Mouse (Mus musculus) small intestine, adult 2 months (tissue): Measurements from ENCODE around the gene Gm49345. TPM values are rescaled to one million over a fixed set of nuclear protein-coding genes. Genes with fewer than 3 reads are reported as not detected.
"Not testable (repeated sequence)": the region's sequence is repeated elsewhere in the genome, so short reads cannot be mapped to it uniquely, and the experiment has no call there.

ENCODE experiments used
- H3K27ac ChIP-seq: fragments of 200-500 bp; 2 replicates; pipeline ENCODE4 v1.5.1; 2012; ENCODE audit warnings: low read depth, low read length, control low read depth, inconsistent platforms; ENCODE audit not compliant: insufficient read depth
- H3K27me3 ChIP-seq: fragments of 200-500 bp; 2 replicates; pipeline ENCODE4 v1.6.1; 2012; ENCODE audit warnings: mild to moderate bottlenecking, moderate library complexity, low read length, inconsistent platforms; ENCODE audit not compliant: control insufficient read depth, insufficient read depth
- H3K36me3 ChIP-seq: fragments of 200-500 bp; 2 replicates; pipeline ENCODE4 v1.6.1; 2012; ENCODE audit warnings: mild to moderate bottlenecking, low read length, control low read depth, inconsistent platforms; ENCODE audit not compliant: control insufficient read depth, insufficient read depth
- H3K4me1 ChIP-seq: fragments of 200-500 bp; 2 replicates; pipeline ENCODE4 v1.6.1; 2012; ENCODE audit warnings: low read length, inconsistent platforms, mixed read lengths; ENCODE audit not compliant: control insufficient read depth, insufficient read depth, insufficient read length
- H3K4me3 ChIP-seq: fragments of 200-500 bp; 2 replicates; pipeline ENCODE4 v1.5.1; 2012; ENCODE audit warnings: low read depth, mild to moderate bottlenecking, control low read depth, inconsistent platforms, low read length, moderate library complexity
- CTCF ChIP-seq: fragments of 200-500 bp; IDR thresholded peaks from 2 replicates; pipeline ENCODE4 v1.5.1; 2012; ENCODE audit warnings: low read depth, mild to moderate bottlenecking, control low read depth, inconsistent platforms, low read length, moderate library complexity, mixed read lengths; ENCODE audit not compliant: insufficient replicate concordance, insufficient read length; ENCODE audit errors: extremely low read depth
- POLR2A ChIP-seq: fragments of 200-500 bp; IDR thresholded peaks from 2 replicates; pipeline ENCODE4 v1.6.1; 2012; ENCODE audit warnings: low read depth, mild to moderate bottlenecking, control low read depth, inconsistent platforms, low read length, moderate library complexity
- WGBS: fragments of 180-500 bp; shearing (Covaris S2); methylation state at CpG from one replicate; pipeline ENCODE4 v1.1.7; 2018; 5-methylcytosine and 5-hydroxymethylcytosine counted together
- polyA plus RNA-seq: library from polyadenylated mRNA; depleted of rRNA; stranded (reverse); fragments of >200 nt; gene quantifications from 2 replicates; pipeline ENCODE4 v1.2.3, GENCODE M21; 2012; rRNA removed

Gm49345 gene
- polyA plus RNA-seq = not detected in 2 replicates

- H3K27ac ChIP-seq = peak within 1 kb of the TSS; percentile 58
- H3K4me3 ChIP-seq = peak within 1 kb of the TSS; percentile 79
These were observed at the start of gene Gm49345, which contains the start of gene Zfp729a for GRCm38 (mm10) chr13:67637294-67638007. Gm49345 (minus strand) TSS chr13:67637769. Zfp729a (minus strand) TSS chr13:67637791.

DNA sequence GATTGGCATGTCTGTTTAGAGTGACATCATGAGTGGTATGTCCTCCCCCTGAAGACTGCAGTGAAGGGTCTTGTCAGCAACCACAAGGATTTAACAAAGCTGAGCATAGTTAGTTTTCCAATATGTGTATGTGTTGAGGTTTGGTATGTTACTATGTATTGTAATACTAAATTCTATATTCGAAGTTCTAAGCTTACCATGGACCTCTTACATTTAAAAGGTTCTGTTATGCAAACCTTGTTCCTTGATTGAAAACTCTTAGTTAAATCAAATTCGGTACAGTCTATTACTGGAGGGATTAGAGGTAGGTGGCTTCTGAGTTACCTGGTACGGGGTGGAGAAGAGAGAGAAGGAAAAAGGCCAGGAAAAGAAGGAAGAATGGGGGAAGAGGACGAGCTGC is 49.4 kb upstream of the Gm49345 start, which contains the start of gene Zfp738:
TSS of gene Zfp738 (minus strand) at position 101 of the 400 bp plus-strand sequence.
- no peaks in the 10 kb centered on the region for H3K36me3 ChIP-seq
- no peak within 1 kb of the TSS for H3K4me3 ChIP-seq
- H3K27ac ChIP-seq = no peak within 1 kb of the TSS
- H3K27me3 ChIP-seq = no peaks in the 10 kb centered on the region
- no peaks in the 10 kb centered on the region for H3K4me1 ChIP-seq
- WGBS = 83% methylated on average over 4 of the region's 4 CpGs
- TF ChIP-seq POLR2A (no peak), CTCF (no peak)

More at GRCm38 (mm10) chr13:67637294-67638007, at the start of gene Gm49345, which contains the start of gene Zfp729a:
- Histone ChIP-seq H3K4me1 (peaks cover 2% of the 10 kb centered on the region; the same call in 1 of the 2 replicates), H3K36me3 (no peaks in the 10 kb centered on the region), H3K27me3 (no peaks in the 10 kb centered on the region)
- TF ChIP-seq POLR2A (no peak; the same call in 1 of the 2 replicates), CTCF (no peak; the same call in 1 of the 2 replicates)
- under 1% methylated on average over 19 of the region's 19 CpGs for WGBS

GRCm38 (mm10) chr13:67683841-67684240 is 46.3 kb upstream of the Gm49345 start:
- not testable (repeated sequence) for H3K36me3 ChIP-seq, H3K4me1 ChIP-seq, H3K27ac ChIP-seq, H3K27me3 ChIP-seq
- 35% methylated on average over 2 of the region's 2 CpGs for WGBS
- peak overlapping the region; percentile 97; the same call in 1 of the 2 replicates for H3K4me3 ChIP-seq

DNA sequence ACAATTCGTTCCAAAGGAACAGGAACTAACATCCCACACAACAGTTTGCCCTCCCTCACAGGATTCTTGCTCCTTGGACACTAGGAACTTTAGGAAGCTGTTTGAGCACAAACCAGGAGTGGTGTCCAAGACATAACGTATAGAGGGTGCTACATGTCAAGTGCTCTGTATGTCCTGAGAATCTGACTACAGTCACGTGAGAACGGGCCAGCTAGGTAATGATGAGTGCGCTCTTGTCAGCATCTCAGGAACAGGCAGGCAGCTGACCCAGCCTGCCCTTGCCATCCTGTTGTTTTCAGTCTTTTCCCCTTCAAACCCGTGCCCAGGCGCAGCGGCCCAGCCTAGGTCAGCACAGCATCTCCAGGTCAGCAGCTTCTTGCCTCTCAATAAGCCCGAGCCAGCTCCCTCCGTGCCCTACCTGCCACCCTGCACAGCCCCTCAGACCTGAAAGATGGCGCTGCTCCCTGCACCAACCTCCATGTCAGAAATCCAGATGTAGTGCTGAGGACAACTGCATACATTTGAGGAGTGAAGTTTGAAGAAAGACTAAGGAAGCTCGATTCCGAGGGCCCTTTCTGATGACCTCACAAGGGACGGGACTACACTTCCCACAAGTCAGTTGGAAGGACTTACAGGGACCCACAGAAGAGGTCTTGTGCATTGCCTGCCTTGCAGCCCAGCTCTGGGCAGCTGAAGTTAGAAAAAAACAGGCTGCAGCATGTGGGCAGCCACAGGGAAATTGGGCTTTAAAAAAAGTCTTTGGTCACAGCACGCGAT is 45.6 kb upstream of the Gm49345 start:
- H3K27me3 ChIP-seq, H3K36me3 ChIP-seq, H3K4me1 ChIP-seq: not testable (repeated sequence)
- Histone ChIP-seq H3K27ac (peak overlapping the region; percentile 46; the same call in 1 of the 2 replicates), H3K4me3 (peak overlapping the region; percentile 97)
- 5% methylated on average over 16 of the region's 16 CpGs for WGBS

DNA sequence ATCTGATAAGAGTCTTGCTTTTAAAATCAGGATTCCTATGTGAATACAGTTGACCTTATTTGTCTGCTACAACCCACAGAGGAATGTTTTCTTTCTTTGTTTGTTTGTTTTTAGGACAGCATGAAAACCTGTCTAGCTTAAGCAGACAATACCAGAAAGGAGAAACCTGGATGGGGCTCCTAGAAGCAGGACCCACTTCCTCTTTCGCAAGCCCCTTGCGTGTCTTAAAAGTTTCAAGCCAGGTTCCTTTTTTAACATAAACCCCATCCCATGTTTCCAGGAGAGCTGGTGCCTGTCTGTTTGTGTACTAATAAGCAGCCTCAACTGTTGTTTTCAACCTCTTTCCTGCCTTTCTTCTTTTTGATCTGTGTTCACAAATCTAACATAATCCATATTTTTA is 37.3 kb upstream of the Gm49345 start:
- Histone ChIP-seq H3K4me3 (no peak overlapping the region), H3K36me3 (peaks cover 5% of the 10 kb centered on the region), H3K27ac (no peak overlapping the region), H3K27me3 (no peaks in the 10 kb centered on the region), H3K4me1 (no peaks in the 10 kb centered on the region)
- no peak for TF ChIP-seq CTCF
- no peak for TF ChIP-seq POLR2A
- 90% methylated on average over 2 of the region's 2 CpGs for WGBS

DNA sequence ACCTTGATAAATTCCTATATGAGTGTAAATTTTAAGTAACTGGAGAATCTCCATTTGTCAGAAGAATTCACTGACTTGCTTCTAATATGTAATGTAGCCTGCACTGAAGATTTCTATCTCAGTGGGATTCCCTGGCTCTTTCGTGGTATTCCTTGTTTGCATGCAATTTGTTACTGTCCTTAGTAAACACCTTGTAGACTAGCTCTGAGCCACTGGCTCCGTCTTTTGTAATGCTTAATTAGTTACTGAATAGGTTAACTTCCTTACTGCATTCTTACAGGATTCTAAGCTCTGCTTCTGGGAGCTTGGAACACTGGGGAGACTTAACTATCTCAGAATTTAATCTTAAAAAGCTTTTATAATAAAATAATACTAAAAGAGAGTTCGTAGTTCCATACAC is 14.9 kb upstream of the Gm49345 start:
- no peaks in the 10 kb centered on the region for H3K4me1 ChIP-seq
- no peak for TF ChIP-seq POLR2A
- no peak for TF ChIP-seq CTCF
- H3K4me3 ChIP-seq = no peak overlapping the region
- H3K27me3 ChIP-seq = no peaks in the 10 kb centered on the region
- H3K36me3 ChIP-seq = no peaks in the 10 kb centered on the region
- WGBS = 39% methylated on average over 3 of the region's 3 CpGs
- no peak overlapping the region for H3K27ac ChIP-seq

GRCm38 (mm10) chr13:67610108-67610507 is 27.5 kb downstream of the Gm49345 start:
- Histone ChIP-seq H3K36me3 (no peaks in the 10 kb centered on the region), H3K4me1 (peaks cover 3% of the 10 kb centered on the region; the same call in 1 of the 2 replicates), H3K4me3 (no peak overlapping the region), H3K27me3 (no peaks in the 10 kb centered on the region), H3K27ac (no peak overlapping the region)
- 58% methylated on average over 4 of the region's 4 CpGs for WGBS
- TF ChIP-seq CTCF (no peak), POLR2A (no peak)
